Mouse (Mus musculus) myocyte (in vitro differentiated cells): Measurements from ENCODE around the gene Zfp598.

Experiments
- MAX ChIP-seq: IDR thresholded peaks from one replicate; pipeline ENCODE4 v1.6.1; 2011; ENCODE audit warnings: low read depth, mild to moderate bottlenecking, control low read depth
- POLR2A ChIP-seq: IDR thresholded peaks from one replicate; pipeline ENCODE4 v1.6.1; 2011; ENCODE audit warnings: low read depth, mild to moderate bottlenecking, control low read depth, moderate library complexity; ENCODE audit not compliant: insufficient read length

GRCm38 (mm10) chr17:24651835-24652234 lies 17.7 kb upstream of the Zfp598 start:
- TF ChIP-seq POLR2A, result no peak
- no peak for TF ChIP-seq MAX
